Comparison of ENCODE assay signal across 22 mouse cellular contexts in the genomic region with DNA sequence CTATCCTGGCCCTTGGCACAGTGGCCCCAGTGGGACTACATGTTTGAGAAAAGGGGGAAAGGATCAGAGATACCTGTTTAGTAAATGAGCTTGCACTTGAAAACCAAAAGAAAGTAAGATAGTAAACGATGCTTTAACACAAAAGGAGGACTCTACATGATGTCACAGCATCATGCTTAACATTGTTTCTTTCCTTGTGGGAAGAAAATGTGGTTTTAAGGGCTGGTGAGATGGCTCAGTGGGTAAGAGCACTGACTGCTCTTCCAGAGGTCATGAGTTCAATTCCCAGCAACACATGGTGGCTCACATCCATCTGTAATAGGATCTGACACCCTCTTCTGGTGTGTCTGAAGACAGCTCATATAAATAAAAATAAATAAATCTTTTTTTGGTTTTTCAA. TPM values are rescaled to one million over a fixed set of nuclear protein-coding genes. Genes with fewer than 3 reads are reported as not detected.
DNase-seq lines count a peak whose midpoint lies in the region; ATAC-seq and TF ChIP-seq lines count a peak whose summit lies in the region.
"Had no signal": no experiment of that assay in that cellular context is flagged by ENCODE, and none has a peak within 500 bp of the region (broad histone marks: within the 10 kb centered on the region; RNA-seq: fewer than 3 reads in every experiment).

No protein-coding gene starts in this region.

- DNase-seq in midbrain, embryonic 11.5 days (ENCODE audit: low spot score, missing footprints), result peak; percentile 37
- no peak for DNase-seq in midbrain, postnatal 0 days (ENCODE audit: low spot score)
- DNase-seq in CH12.LX (ENCODE audit: extremely low read depth) (no peak), MEL (ENCODE audit: low read depth, low spot score) (no peak), liver (no peak)
- DNase-seq in heart, adult 9 months (ENCODE audit: low spot score in 2 of 2), result no peak
- DNase-seq: adrenal gland, adult 2 months; adrenal gland, adult 8-10 months; adrenal gland, postnatal 10 days; adrenal gland, postnatal 14 days; adrenal gland, postnatal 25 days; adrenal gland, postnatal 36 days; B cell, adult 2 months; cerebellum, adult 11 months; cerebellum, adult 11-12 months; cerebellum, adult 18-20 months; cerebellum, adult 2 months; cerebellum, adult 8-10 months had no signal

- no peaks in the 10 kb centered on the region for H3K27me3 ChIP-seq in midbrain, embryonic 11.5 days (ENCODE audit: control insufficient read depth, insufficient read depth, low read length)
- H3K27me3 ChIP-seq in midbrain, postnatal 0 days (ENCODE audit: insufficient read depth, low read length), result no peaks in the 10 kb centered on the region
- no peaks in the 10 kb centered on the region for H3K27me3 ChIP-seq in CH12.LX (replicated peaks)
- H3K27me3 ChIP-seq in MEL (ENCODE audit: control insufficient read depth in 1 of 2, insufficient read depth in 2 of 2, low read length in 2 of 2), result no peaks in the 10 kb centered on the region
- H3K27me3 ChIP-seq: Patski had no signal

- H3K4me2 ChIP-seq in midbrain, embryonic 11.5 days, result no peak overlapping the region
- H3K4me2 ChIP-seq in midbrain, postnatal 0 days (ENCODE audit: low read depth, low read length, poor library complexity, severe bottlenecking), result no peak overlapping the region
- no peak overlapping the region for H3K4me2 ChIP-seq in CH12.LX (ENCODE audit: insufficient read depth, low read depth, poor library complexity, severe bottlenecking)

- no peak overlapping the region for H3K27ac ChIP-seq in midbrain, embryonic 11.5 days (ENCODE audit: low read depth, low read length)
- H3K27ac ChIP-seq in midbrain, postnatal 0 days (ENCODE audit: low read depth, low read length), result no peak overlapping the region
- no peak overlapping the region for H3K27ac ChIP-seq in CH12.LX (ENCODE audit: insufficient read depth, low read depth)
- no peak overlapping the region for H3K27ac ChIP-seq in MEL (ENCODE audit: control insufficient read depth, low read depth, low read length)

- TF ChIP-seq CTCF in midbrain, postnatal 0 days (IDR thresholded peaks at IDR 0.05), result no peak
- TF ChIP-seq CTCF in CH12.LX (conservative IDR thresholded peaks at IDR 0.05 in 1 of 2, IDR thresholded peaks at IDR 0.05 in 1 of 2; ENCODE audit: low read depth in 2 of 2, low read length in 2 of 2), result no peak
- no peak for TF ChIP-seq CTCF in MEL (IDR thresholded peaks at IDR 0.05 in 2 of 3, conservative IDR thresholded peaks at IDR 0.05 in 1 of 3; ENCODE audit: control insufficient read depth in 1 of 3, insufficient read depth in 1 of 3, low read depth in 2 of 3, low read length in 3 of 3, poor library complexity in 1 of 3, severe bottlenecking in 1 of 3)

- no peak for TF ChIP-seq POLR2A in CH12.LX (IDR thresholded peaks at IDR 0.05; ENCODE audit: low read depth, low read length)
- no peak for TF ChIP-seq POLR2A in MEL (IDR thresholded peaks at IDR 0.05; ENCODE audit: control insufficient read depth in 1 of 2, insufficient read depth in 1 of 2, low read depth in 1 of 2, low read length in 2 of 2, poor library complexity in 1 of 2)

- H3K4me1 ChIP-seq in midbrain, embryonic 11.5 days (ENCODE audit: control insufficient read depth, insufficient read depth, low read length), result no peaks in the 10 kb centered on the region
- no peaks in the 10 kb centered on the region for H3K4me1 ChIP-seq in midbrain, postnatal 0 days (ENCODE audit: insufficient read depth, low read length)
- H3K4me1 ChIP-seq in CH12.LX (ENCODE audit: control insufficient read depth in 1 of 2, insufficient read depth in 2 of 2) (no peaks in the 10 kb centered on the region), MEL (ENCODE audit: control insufficient read depth in 1 of 2, insufficient read depth in 2 of 2, low read length in 2 of 2) (peaks cover 0 to 3% of the 10 kb centered on the region in 2 experiments; a peak in 1 of 4 replicates)

- no peaks in the 10 kb centered on the region for H3K9me3 ChIP-seq in midbrain, embryonic 11.5 days (ENCODE audit: control insufficient read depth, low read length)
- no peaks in the 10 kb centered on the region for H3K9me3 ChIP-seq in midbrain, postnatal 0 days (ENCODE audit: low read length)
- H3K9me3 ChIP-seq in CH12.LX (replicated peaks; ENCODE audit: low read length) (peaks cover 2% of the 10 kb centered on the region), MEL (replicated peaks; ENCODE audit: insufficient read depth, low read length) (no peaks in the 10 kb centered on the region)

- no peak for TF ChIP-seq RAD21 in CH12.LX (IDR thresholded peaks at IDR 0.05; ENCODE audit: low read depth, low read length)
- no peak for TF ChIP-seq RAD21 in MEL (IDR thresholded peaks at IDR 0.05; ENCODE audit: low read depth, low read length)

- in situ Hi-C loops in CH12.LX (cut with MboI; ENCODE audit: low pct_ligation_motif_present, low pct_unique_long_range_greater_than_20kb, low sequenced_read_pairs), result no loop called here

- TF ChIP-seq EP300 in CH12.LX (IDR thresholded peaks at IDR 0.05; ENCODE audit: low read length) (no peak), MEL (IDR thresholded peaks at IDR 0.05; ENCODE audit: low read depth in 1 of 2, low read length in 2 of 2) (no peak)

- no peak overlapping the region for H3K9ac ChIP-seq in midbrain, embryonic 11.5 days (ENCODE audit: low read length)
- no peak overlapping the region for H3K9ac ChIP-seq in midbrain, postnatal 0 days (replicated peaks; ENCODE audit: low read length, poor library complexity, severe bottlenecking)
- no peak overlapping the region for H3K9ac ChIP-seq in CH12.LX (ENCODE audit: insufficient read depth, low read depth)
- no peak overlapping the region for H3K9ac ChIP-seq in MEL (ENCODE audit: control insufficient read depth, low read depth, low read length, poor library complexity, severe bottlenecking)

- H3K36me3 ChIP-seq in midbrain, embryonic 11.5 days (ENCODE audit: control insufficient read depth, insufficient read depth, low read length), result peaks cover 10% of the 10 kb centered on the region
- peaks cover 42% of the 10 kb centered on the region for H3K36me3 ChIP-seq in midbrain, postnatal 0 days (ENCODE audit: insufficient read depth, low read length)
- H3K36me3 ChIP-seq in CH12.LX (replicated peaks in 1 of 2; ENCODE audit: control insufficient read depth in 1 of 2, insufficient read depth in 1 of 2, low read length in 1 of 2), result peaks cover 61 to 85% of the 10 kb centered on the region in 2 experiments
- H3K36me3 ChIP-seq in MEL (ENCODE audit: control insufficient read depth in 1 of 2, insufficient read depth in 2 of 2, low read length in 2 of 2), result peaks cover 0 to 8% of the 10 kb centered on the region in 2 experiments; a peak in 2 of 4 replicates

- H3K4me3 ChIP-seq in midbrain, embryonic 11.5 days (ENCODE audit: low read depth, low read length), result no peak overlapping the region
- H3K4me3 ChIP-seq in midbrain, postnatal 0 days (ENCODE audit: low read depth, low read length), result no peak overlapping the region
- no peak overlapping the region for H3K4me3 ChIP-seq in CH12.LX (replicated peaks in 1 of 3; ENCODE audit: low read depth in 2 of 3, low read length in 2 of 3, poor library complexity in 1 of 3)
- no peak overlapping the region for H3K4me3 ChIP-seq in MEL (ENCODE audit: control insufficient read depth in 1 of 2, insufficient read depth in 1 of 2, low read depth in 2 of 2, low read length in 2 of 2)

- no peaks in the 10 kb centered on the region for H3K79me2 ChIP-seq in CH12.LX (replicated peaks; ENCODE audit: control insufficient read depth, extremely low read depth, insufficient read depth, poor library complexity, severe bottlenecking)
- H3K79me2 ChIP-seq in MEL (ENCODE audit: control insufficient read depth, insufficient read depth, low read length, poor library complexity), result no peaks in the 10 kb centered on the region

- dilution Hi-C loops in CH12.LX (cut with MboI; ENCODE audit: extremely low pct_ligation_motif_present, extremely low pct_unique_long_range_greater_than_20kb, low sequenced_read_pairs), result no loop called here

- 91% methylated on average over 1 of the region's 1 CpGs for WGBS in midbrain, embryonic 11.5 days
- WGBS in midbrain, postnatal 0 days, result 93% methylated on average over 1 of the region's 1 CpGs

- ATAC-seq in midbrain, embryonic 11.5 days (ENCODE audit: low FRiP score), result no peak
- ATAC-seq in midbrain, postnatal 0 days (ENCODE audit: low FRiP score), result no peak
- ATAC-seq: activated CD4-positive, CD25-positive, alpha-beta regulatory T cell, adult 4 months; CD4-positive, CD25-positive, alpha-beta regulatory T cell, adult 4 months; Patski had no signal

RNA-seq across cellular contexts. Expression of a gene that starts 8.2 kb away (rescaled TPM):
- polyA plus RNA-seq in midbrain, embryonic 11.5 days (2014; fragmentation: Nextera tagmentation; extraction: Ambion mirVana), result 12.6 and 15.0 TPM in 2 replicates
- 11.8 and 16.0 TPM in 2 replicates for total RNA-seq in midbrain, postnatal 0 days (2014; rRNA removed)
- 12.0 TPM in 2 replicates for polyA plus RNA-seq in midbrain, postnatal 0 days (2015; fragmentation: Nextera tagmentation; extraction: Ambion mirVana)
- 16.7 and 17.3 TPM in 2 replicates for total RNA-seq in CH12.LX (2012; rRNA removed)
- total RNA-seq in CH12.LX (2014; rRNA removed), result 19.3 and 19.6 TPM in 2 replicates
- polyA plus RNA-seq in CH12.LX (2012; ENCODE audit: insufficient read length, low read depth), result 21.5 and 21.7 TPM in 2 replicates
- 18.1 and 20.8 TPM in 2 replicates for total RNA-seq in MEL (2012; rRNA removed)
- polyA plus RNA-seq in MEL (2012; ENCODE audit: insufficient read depth in 1 of 2, insufficient read length in 2 of 2, low read depth in 1 of 2, low replicate concordance in 2 of 2, missing spikeins in 1 of 2), result 10 to 100 TPM in 1 of 2 experiments, not detected in 1; 16.7 TPM

RNA-seq across cellular contexts. Expression of a gene that starts 13.6 kb away (rescaled TPM):
- 2.4 TPM in 2 replicates for polyA plus RNA-seq in midbrain, embryonic 11.5 days (2014; fragmentation: Nextera tagmentation; extraction: Ambion mirVana)
- total RNA-seq in midbrain, postnatal 0 days (2014; rRNA removed), result 149 and 166 TPM in 2 replicates
- 4.1 and 5.2 TPM in 2 replicates for polyA plus RNA-seq in midbrain, postnatal 0 days (2015; fragmentation: Nextera tagmentation; extraction: Ambion mirVana)
- 28.7 and 30.8 TPM in 2 replicates for total RNA-seq in CH12.LX (2012; rRNA removed)
- 20.3 and 23.3 TPM in 2 replicates for total RNA-seq in CH12.LX (2014; rRNA removed)
- 35.4 and 44.0 TPM in 2 replicates for polyA plus RNA-seq in CH12.LX (2012; ENCODE audit: insufficient read length, low read depth)
- 34.7 and 40.2 TPM in 2 replicates for total RNA-seq in MEL (2012; rRNA removed)
- 10 to 100 TPM; 43.4 to 57.3 TPM for polyA plus RNA-seq in MEL (2012; ENCODE audit: insufficient read depth in 1 of 2, insufficient read length in 2 of 2, low read depth in 1 of 2, low replicate concordance in 2 of 2, missing spikeins in 1 of 2)

RNA-seq across cellular contexts. Expression of a gene that starts 17.6 kb away (rescaled TPM):
- 0.47 and 0.78 TPM in 2 replicates for polyA plus RNA-seq in midbrain, embryonic 11.5 days (2014; fragmentation: Nextera tagmentation; extraction: Ambion mirVana)
- not detected in 2 replicates for total RNA-seq in midbrain, postnatal 0 days (2014; rRNA removed)
- polyA plus RNA-seq in midbrain, postnatal 0 days (2015; fragmentation: Nextera tagmentation; extraction: Ambion mirVana), result 0.29 TPM in 1 of 2 replicates, not detected in the other
- total RNA-seq in CH12.LX (2012; rRNA removed) (0.47 and 0.50 TPM in 2 replicates), CH12.LX (2014; rRNA removed) (not detected in 2 replicates), MEL (2012; rRNA removed) (0.69 TPM in 2 replicates)
- polyA plus RNA-seq in CH12.LX (2012; ENCODE audit: insufficient read length, low read depth) (0.41 TPM in 1 of 2 replicates, not detected in the other), MEL (2012; ENCODE audit: insufficient read depth in 1 of 2, insufficient read length in 2 of 2, low read depth in 1 of 2, low replicate concordance in 2 of 2, missing spikeins in 1 of 2) (under 1 TPM in 1 of 2 experiments, not detected in 1; 0.43 TPM)
- total RNA-seq: adrenal gland, adult 18-20 months; adrenal gland, postnatal 14 days; adrenal gland, postnatal 25 days; adrenal gland, postnatal 36 days had no signal
- polyA plus RNA-seq: adrenal gland, adult 2 months; CD4-positive, CD25-positive, alpha-beta regulatory T cell, adult 4 months had no signal

RNA-seq across cellular contexts. Expression of a gene that starts 24.1 kb away (rescaled TPM):
- polyA plus RNA-seq in midbrain, embryonic 11.5 days (2014; fragmentation: Nextera tagmentation; extraction: Ambion mirVana), result 441 and 443 TPM in 2 replicates
- 177 and 224 TPM in 2 replicates for total RNA-seq in midbrain, postnatal 0 days (2014; rRNA removed)
- polyA plus RNA-seq in midbrain, postnatal 0 days (2015; fragmentation: Nextera tagmentation; extraction: Ambion mirVana), result 308 and 329 TPM in 2 replicates
- total RNA-seq in CH12.LX (2012; rRNA removed), result 2,073 and 2,338 TPM in 2 replicates
- total RNA-seq in CH12.LX (2014; rRNA removed), result 1,878 and 2,226 TPM in 2 replicates
- polyA plus RNA-seq in CH12.LX (2012; ENCODE audit: insufficient read length, low read depth), result 1,387 and 2,564 TPM in 2 replicates
- 1,922 and 2,072 TPM in 2 replicates for total RNA-seq in MEL (2012; rRNA removed)
- 100 to 1,000 TPM in 1 of 2 experiments, not detected in 1; 921 TPM for polyA plus RNA-seq in MEL (2012; ENCODE audit: insufficient read depth in 1 of 2, insufficient read length in 2 of 2, low read depth in 1 of 2, low replicate concordance in 2 of 2, missing spikeins in 1 of 2)

RNA-seq across cellular contexts. Expression of a gene that starts 40.7 kb away (rescaled TPM):
- polyA plus RNA-seq in midbrain, embryonic 11.5 days (2014; fragmentation: Nextera tagmentation; extraction: Ambion mirVana), result 52.6 and 59.2 TPM in 2 replicates
- total RNA-seq in midbrain, postnatal 0 days (2014; rRNA removed), result 206 and 216 TPM in 2 replicates
- polyA plus RNA-seq in midbrain, postnatal 0 days (2015; fragmentation: Nextera tagmentation; extraction: Ambion mirVana), result 174 and 179 TPM in 2 replicates
- 16.8 and 18.6 TPM in 2 replicates for total RNA-seq in CH12.LX (2012; rRNA removed)
- 12.3 and 12.5 TPM in 2 replicates for total RNA-seq in CH12.LX (2014; rRNA removed)
- polyA plus RNA-seq in CH12.LX (2012; ENCODE audit: insufficient read length, low read depth), result 45.1 and 45.4 TPM in 2 replicates
- 13.3 and 15.2 TPM in 2 replicates for total RNA-seq in MEL (2012; rRNA removed)
- polyA plus RNA-seq in MEL (2012; ENCODE audit: insufficient read depth in 1 of 2, insufficient read length in 2 of 2, low read depth in 1 of 2, low replicate concordance in 2 of 2, missing spikeins in 1 of 2), result 10 to 100 TPM in 1 of 2 experiments, not detected in 1; 38.7 TPM
